Mouse (Mus musculus): ENCODE data around the gene Majin.
A peak's percentile ranks its signal among the peaks of the same experiment; 100 is the strongest.

The Majin gene

GRCm38 (mm10) chr19:6227864-6228263 is 43.7 kb downstream of the Majin start:
- no peak for DNase-seq (ENCODE audit: low spot score)

GRCm38 (mm10) chr19:6230411-6230810 is 46.2 kb downstream of the Majin start:
- peak; percentile 69 for DNase-seq (ENCODE audit: low spot score)

DNA sequence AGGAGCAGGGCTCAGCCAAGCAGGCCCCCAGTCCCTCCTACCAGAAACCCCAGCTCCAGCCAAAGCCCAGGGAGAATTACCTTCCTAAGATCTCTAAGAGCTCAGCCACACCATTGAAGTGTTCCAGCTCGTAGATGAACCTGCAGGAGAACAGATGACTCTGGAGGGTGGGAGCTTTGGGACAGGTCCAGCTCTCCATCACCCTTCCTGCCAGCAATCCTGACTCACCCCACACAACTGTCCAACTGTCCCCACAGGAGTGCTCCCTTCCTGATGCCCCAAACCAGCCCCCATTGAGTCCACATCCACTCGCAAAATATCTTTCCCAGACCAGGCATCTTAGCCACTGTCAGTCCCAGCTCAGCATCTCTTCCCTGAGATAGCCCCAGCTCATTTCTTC is 46.8 kb downstream of the Majin start:
- no peak for DNase-seq (ENCODE audit: low spot score)

DNA sequence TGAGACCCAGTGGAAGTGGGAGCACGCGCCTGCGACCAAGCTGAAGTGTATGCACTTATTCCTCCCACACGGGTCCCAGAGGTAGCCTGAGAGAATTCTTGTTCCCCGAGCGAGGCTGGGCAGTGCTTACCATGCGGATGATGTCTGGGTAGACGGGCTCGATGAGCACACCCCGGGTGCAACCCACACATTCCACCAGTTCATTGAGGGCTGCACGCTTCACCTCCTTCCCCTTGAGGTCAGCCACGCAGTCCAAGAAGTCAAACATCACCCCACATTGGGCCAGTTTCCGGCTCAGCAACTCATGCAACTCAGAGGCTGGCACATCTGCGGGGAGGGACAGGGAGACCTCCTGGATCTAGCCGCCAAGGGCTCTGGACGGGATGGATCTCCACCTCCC is 49.5 kb downstream of the Majin start:
- DNase-seq (ENCODE audit: low spot score) = no peak

DNA sequence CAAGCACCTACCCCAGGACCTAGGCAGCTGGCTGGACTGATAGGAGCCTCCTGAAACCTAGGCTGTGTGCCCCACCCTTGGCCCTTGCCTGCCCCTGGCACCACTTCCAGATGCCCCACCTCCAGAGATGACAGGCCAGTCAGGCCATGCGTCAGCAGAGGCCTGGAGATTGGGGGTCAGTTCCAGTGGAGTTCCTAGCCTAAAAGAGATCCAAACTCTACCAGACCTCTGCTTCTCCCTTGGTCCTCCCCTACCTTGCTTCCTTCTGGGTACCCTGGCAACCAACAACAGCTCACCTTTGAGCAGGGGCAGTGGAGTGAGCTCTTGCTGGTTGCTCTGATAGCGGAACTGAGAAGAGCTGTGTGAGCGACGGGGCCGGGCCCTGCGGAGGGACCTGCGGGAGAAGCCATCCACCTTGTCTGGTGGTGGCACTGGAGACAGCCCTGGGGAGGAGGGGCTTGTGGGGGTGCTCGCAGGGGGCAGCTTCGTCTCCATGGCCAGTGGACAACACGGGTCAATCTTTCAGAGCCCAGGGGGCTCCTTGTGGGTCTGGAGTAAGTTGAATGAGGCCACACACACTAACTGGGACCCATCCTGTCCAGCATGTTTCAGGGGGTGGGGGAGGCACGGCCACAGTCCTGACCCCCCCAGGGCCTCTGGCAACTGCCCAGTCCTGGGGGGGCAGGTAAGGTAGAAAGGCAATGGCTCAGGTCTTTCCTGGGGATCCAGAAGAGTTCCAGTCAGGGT is 50.3 kb downstream of the Majin start:
- no peak for DNase-seq (ENCODE audit: low spot score)

- peak; percentile 95 for DNase-seq (ENCODE audit: low spot score)
These were observed 51.2 kb downstream of the Majin start, which contains the start of gene Ppp2r5b for GRCm38 (mm10) chr19:6235084-6236052. Gene Ppp2r5b (minus strand): TSS chr19:6235872.

DNA sequence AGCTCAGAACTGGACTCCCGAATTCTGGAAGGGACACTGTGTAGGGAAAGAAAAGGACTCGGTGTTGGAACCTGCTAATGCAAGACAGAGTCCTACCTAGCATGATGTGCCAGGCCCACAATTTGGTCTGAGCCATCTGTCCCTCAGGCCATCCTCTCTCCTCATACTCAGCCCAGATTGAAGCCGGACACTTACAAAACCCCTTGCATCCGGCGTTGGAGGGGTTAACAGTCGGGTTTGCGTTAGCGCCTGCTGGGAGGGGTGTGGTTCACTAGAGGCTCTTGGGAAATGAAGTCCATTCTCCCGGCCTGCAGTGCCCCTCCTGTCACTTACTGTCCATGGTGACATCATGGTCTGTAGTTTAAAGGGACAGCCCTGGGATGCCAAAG is 51.9 kb downstream of the Majin start:
- DNase-seq (ENCODE audit: low spot score) = peak; percentile 84

GRCm38 (mm10) chr19:6236842-6237241 is 52.7 kb downstream of the Majin start:
- no peak for DNase-seq (ENCODE audit: low spot score)

DNA sequence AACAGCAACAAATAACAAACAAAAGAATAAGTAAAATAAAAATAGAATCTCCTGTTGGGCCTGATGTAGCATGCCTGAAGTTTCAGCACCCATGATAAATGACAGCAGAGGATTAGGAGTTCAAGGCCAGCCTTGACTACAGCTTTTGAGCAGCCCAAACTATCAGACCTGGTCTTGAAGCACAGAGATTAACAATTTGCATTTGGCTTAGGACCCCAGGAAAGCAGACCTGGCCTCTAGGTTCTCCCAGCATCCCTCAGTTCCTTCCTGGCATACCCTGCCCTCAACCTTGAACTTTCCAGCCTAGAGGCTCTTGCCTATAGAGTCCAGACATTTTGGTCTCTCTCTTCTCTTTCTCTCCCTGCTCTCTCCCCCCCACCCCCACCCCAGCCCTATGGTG is 54.6 kb downstream of the Majin start:
- DNase-seq (ENCODE audit: low spot score) = no peak

- DNase-seq (ENCODE audit: low spot score) = no peak
These were observed 55.9 kb downstream of the Majin start for GRCm38 (mm10) chr19:6240136-6240535.

DNA sequence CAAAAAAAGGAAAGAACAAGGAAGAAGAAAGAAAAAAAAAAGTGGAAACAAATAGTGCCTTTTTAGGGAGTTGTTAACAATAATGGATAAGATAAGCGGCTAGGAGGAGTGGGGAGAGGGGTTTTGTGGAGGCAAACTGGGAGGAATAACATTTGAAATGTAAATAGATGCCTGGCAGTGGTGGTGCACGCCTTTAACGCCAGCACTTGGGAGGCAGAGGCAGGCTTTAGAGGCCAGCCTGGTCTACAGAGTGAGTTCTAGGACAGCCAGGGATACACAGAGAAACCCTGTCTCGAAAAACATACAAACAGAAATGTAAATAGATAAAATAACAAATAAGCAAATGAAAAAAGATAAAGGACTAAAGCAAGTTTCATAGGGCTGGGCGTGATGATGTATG is 56.5 kb downstream of the Majin start:
- no peak for DNase-seq (ENCODE audit: low spot score)

DNA sequence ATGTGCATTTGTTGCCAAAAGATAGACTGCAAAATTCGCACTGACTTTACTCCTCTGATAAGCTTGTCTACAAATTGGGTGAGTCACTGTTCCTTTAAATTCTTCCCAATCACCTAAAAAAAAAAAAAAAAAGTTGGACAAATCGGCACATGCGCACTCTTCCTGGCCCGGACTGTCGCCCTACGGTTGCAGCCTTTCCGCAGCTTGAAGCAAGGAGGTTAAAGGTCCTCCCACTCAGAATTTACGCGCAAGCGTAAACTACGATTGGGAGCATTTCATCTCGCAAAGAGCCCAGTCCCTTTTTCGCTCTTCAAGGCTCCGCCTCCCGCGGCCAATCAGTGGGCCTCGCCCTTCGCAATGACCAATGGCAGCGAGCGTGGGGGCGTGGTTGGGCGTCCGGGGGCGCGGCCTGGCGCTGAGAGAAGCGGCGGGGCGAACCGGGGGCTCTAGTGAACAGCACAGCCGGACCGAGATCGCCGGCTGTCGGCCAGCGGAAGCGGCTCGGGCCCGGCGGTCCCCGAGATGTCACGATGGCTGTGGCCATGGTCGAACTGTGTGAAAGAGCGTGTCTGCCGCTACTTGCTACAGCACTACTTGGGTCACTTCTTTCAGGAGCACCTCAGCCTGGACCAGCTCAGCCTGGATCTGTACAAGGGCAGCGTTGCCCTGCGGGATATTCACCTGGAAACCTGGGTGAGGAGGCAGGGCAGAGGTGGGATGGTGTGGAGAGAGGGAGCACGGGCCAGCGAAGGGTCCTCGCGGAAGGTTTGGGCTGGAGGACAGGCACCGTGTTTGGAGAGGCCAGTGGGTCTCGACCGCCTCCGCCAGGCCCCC is 57.3 kb downstream of the Majin start, which contains the start of gene Atg2a:
Gene Atg2a, plus strand, starts transcription at position 395 of the 834 bp plus-strand sequence.
- DNase-seq (ENCODE audit: low spot score) = peak; percentile 98

GRCm38 (mm10) chr19:6242281-6242680 is 58.1 kb downstream of the Majin start:
- DNase-seq (ENCODE audit: low spot score) = no peak

- DNase-seq (ENCODE audit: low spot score) = no peak
These were observed 59.0 kb downstream of the Majin start for GRCm38 (mm10) chr19:6243226-6243625.

DNA sequence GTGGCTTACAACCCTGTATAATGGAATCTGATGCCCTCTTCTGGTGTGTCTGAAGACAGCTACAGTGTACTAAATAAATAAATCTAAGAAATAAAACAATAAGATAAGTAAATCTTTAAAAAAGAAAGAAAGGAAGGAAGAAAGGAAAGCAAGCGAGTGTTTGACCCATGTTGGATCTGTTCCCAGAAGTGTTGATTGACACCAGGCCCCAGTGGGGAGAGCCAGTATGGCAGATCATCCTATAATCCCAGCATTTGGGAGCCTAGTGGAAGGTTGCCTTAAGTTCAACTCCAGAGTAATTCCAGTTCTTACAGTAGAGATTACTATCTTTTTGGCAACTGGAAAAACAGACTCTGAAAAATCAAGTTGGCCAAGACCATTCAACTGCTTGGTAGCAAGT is 61.6 kb downstream of the Majin start:
- DNase-seq (ENCODE audit: low spot score) = no peak

DNA sequence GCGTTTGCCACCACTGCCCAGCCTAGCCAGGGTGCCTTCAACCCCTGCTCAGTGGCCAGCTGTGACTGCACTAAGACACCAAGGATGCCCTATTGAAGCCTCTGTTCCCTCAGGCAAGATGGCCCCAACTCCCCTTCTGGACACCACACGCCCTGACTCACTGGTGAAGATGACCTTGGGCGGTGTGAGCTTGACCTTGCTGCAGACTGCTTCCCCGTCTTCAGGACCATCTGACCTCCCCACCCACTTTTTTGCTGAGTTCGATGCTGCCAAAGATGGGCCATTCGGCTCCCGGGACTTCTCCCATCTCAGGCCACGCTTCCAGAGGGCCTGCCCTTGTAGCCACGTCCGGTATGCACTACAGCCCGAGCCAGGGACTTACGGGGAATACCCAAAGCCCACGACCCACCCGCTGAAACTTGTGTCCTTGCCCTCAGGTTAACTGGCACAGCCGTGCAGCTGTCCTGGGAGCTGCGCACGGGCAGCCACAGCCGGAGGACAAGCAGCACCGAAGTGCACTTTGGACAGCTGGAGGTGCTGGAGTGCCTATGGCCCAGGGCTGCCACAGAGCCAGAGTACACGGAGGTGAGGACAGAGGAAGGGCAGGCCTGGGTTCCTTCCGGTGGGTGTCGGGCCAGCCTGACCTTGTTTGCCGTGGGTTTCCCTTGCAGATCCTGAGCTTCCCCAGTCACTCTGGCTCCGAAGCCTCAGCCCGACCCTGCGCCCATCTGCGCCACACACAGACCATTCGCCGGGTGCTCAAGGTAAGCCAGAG is 63.5 kb downstream of the Majin start:
- DNase-seq (ENCODE audit: low spot score) = no peak

GRCm38 (mm10) chr19:6253021-6253420 is 68.8 kb downstream of the Majin start:
- no peak for DNase-seq (ENCODE audit: low spot score)

DNA sequence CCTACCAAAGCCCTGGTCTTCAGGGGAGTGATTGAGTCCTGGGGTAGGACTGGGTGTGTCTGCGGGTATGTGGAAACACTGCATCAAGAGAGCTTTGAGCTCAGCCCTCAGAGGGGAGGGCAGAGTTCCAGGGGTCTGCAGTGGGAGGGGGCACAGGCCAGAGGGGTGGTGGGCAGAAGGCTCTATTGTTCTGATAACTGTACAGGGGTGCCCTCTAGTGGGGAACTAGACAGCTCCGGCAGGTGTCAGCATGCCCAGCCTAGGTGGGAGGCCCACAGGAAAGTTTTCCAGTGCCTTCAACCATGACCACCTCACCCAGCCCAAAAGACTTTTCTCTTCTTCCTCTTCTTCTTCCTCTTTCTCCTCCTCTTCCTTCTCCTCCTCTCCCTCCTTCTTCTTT is 76.2 kb downstream of the Majin start:
- DNase-seq (ENCODE audit: low spot score) = no peak

DNA sequence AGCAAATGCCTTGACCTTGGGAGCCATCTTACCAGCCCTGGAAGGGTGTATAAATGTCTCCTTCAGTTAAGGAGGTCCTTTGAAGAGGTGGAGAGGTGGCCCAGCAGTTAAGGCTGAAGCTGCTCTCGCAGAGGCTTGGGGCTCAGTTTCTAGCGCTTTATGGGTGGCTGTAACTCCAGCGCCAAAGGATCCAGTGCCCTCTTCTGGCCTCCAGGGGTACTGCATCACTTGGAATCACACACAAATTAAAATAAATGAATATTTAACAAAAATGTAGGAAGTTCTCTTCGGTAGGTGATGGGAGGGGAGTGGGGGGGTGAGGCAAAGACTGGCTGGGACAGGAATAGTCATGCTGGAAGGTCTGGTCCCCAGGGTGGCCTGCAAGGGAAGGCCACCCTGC is 76.8 kb downstream of the Majin start:
- no peak for DNase-seq (ENCODE audit: low spot score)

- DNase-seq (ENCODE audit: low spot score) = no peak
These were observed 77.2 kb downstream of the Majin start for GRCm38 (mm10) chr19:6261379-6261778.

- DNase-seq (ENCODE audit: low spot score) = peak; percentile 65
These were observed 78.0 kb downstream of the Majin start for GRCm38 (mm10) chr19:6262222-6262621.

Measured in ovary, postnatal 36 days (tissue).